Mouse (Mus musculus): ENCODE results near the gene Noxo1.

- no peak for TF ChIP-seq CTCF (IDR thresholded peaks at IDR 0.05; ENCODE audit: borderline replicate concordance, extremely low read depth, insufficient read depth, insufficient read length)
- no peak for TF ChIP-seq POLR2A (IDR thresholded peaks at IDR 0.05; ENCODE audit: borderline replicate concordance, extremely low read depth, insufficient read depth, insufficient read length, poor library complexity, severe bottlenecking)
Measured at GRCm38 (mm10) chr17:24732233-24732935, 36.4 kb downstream of the Noxo1 start.
